Mouse (Mus musculus): ENCODE data around the gene Atxn2.
"Not testable (repeated sequence)": the region's sequence is repeated elsewhere in the genome, so short reads cannot be mapped to it uniquely, and the experiment has no call there.

Gene Atxn2

DNA sequence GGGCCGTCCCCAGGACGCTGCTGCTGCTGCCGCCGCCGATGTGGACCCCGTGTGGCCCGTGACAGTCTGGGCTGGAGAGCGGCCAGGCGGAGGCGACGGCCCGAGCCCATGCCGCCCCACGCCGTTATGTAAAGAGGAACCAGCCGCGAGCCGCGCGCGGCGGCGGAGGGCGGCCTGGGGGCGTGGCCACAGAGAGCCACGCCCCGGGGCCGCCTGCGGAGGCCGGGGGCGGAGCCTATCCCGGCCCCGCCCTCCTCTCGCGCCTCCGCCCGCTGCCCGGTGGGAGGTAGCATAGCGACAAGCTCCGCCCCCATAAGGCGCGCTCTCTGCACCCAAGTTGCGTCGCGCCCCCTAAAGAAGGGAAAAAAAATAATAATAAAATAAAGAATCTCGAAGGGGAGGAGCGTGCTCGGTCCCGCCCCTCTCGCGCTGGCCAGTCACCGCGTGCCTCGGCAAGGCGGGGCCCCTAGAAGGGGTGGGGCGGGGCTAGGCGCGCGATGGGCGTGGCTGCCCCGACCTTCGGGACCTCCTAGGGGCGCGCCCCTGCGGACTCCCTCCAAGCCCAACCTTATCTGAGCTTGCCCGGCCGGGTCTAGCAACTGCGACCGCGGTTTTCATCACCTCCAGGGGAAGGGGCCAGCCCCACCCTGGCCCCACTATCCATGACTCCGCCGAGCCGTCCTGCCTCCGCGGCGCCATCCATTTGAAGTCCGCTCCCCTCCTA lies 125.7 kb downstream of the Atxn2 start:
- peak; percentile 96 for DNase-seq

- DNase-seq: peak; percentile 72
Observed at GRCm38 (mm10) chr5:121837441-121838340, 126.6 kb downstream of the Atxn2 start, which contains the start of gene Sh2b3. TSS of gene Sh2b3 (minus strand) at chr5:121837646.

GRCm38 (mm10) chr5:121838341-121839127 lies 127.4 kb downstream of the Atxn2 start:
- DNase-seq: peak; percentile 85

DNA sequence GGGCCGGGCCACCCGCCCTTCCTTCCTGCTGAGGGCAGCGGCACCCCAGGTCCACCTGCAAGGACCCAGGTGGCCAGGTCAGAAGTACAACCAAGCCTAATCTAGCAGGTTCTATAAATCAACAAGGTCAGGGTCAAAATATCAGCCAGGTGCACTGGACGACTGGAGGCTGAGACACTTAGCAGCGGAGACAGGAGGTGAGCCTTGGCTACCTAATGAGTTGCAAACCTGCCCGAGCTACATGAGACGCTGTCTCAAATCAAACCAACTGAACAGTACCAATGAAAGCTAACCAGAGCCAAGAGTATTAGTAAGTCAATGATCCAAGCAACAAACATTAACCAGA lies 128.0 kb downstream of the Atxn2 start:
- no peak for DNase-seq

GRCm38 (mm10) chr5:121841516-121841915 lies 130.4 kb downstream of the Atxn2 start:
- no peak for DNase-seq

DNA sequence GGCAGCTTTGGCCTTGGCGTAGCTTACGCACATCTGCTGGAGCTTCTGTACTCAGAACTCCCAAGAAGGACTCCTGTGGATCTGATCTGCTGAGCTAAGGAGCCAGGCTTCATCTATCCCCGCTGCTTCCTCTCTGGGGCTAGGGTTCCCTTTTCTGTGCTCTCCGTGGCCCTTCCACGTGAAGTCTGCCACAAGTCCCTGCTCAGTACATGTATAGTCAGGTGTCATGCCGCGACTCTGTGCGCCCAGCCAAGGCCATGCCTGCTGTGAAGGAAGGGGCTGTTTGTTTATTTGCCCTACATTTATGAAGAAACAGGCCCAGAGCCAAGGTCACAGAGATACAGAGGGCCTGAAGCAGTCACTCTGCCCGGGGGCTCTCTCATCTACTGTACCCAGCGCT lies 130.8 kb downstream of the Atxn2 start:
- DNase-seq: no peak

DNA sequence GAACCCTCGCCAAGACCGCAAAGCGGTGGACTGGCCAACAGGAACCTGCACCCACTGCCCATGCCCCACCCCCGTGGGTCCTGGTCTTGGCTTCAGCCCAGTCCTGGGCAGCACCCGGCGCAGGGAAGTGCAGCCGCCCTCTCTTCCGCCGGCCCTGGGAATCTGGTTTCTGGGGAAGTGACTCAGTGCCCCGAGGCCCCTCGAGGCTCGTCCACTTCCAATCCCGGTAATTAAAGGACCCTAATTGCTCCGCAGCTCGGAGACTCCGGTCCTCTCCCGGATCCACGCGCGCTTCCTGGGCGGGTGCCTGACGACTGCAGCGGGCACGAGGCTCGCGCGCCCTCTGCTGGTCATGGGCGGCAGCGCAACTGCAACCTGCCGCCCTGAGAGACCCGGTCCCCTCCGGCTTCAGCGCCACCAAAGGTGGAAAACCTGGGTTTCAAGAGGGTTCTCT lies 131.6 kb downstream of the Atxn2 start:
- peak; percentile 89 for DNase-seq

DNA sequence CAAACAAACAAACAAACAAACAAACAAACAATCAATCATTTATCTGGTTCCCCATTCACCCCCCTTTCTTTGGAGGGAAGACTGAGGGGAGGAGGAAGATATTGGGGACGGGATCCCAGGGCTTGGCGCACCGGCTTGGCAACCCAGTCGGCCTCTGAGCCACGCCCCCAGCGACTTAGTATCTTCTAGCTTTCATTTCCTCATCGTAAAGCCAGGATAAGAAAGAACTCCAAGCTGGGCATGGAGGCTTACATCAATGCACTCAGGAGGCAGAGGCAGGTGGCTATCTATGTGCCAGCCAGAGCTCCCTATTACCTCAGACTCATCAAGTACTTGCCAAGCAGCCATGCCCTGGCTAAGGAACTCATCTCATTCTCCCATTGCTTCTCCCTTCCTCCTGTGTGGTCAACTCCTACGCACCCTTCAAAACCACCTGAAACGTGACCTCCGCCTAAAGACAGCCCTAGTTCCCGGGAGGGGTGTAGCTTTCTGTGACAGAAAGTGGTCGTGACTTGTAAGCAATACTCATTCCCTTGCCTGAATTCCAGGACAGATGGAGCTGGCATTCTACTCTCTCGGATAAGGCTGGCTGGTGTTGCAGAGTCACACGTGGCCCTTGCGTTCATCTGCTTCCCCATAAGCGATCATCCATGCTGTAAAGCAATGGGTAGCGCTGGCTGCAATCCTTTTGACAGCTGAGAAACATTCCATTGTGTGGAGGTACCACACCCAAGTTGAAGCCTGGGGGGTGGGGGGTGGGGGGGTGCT lies 132.2 kb downstream of the Atxn2 start:
- DNase-seq: peak; percentile 70

- DNase-seq: no peak
Observed at GRCm38 (mm10) chr5:121845361-121845760, 134.2 kb downstream of the Atxn2 start.

DNA sequence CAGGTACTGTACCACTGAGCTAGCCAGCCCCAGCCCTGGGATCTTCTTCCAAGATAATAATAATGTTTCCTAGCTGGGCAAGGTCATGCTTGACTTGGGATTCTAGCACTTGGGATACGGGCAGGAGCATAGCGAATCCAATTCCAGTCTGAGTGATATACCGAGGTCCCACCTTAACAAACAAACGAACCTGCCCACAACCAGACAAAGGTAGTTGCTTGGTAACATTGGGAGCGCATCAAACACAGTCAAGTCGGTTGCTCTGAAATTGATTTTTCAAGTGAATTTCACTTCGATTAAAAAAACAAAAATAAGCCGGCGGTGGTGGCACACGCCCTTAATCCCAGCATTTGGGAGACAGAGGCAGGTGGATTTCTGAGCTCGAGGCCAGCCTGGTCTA lies 135.2 kb downstream of the Atxn2 start:
- DNase-seq: no peak

GRCm38 (mm10) chr5:121847269-121847668 lies 136.1 kb downstream of the Atxn2 start:
- DNase-seq: not testable (repeated sequence)

GRCm38 (mm10) chr5:121848035-121848519 lies 136.9 kb downstream of the Atxn2 start:
- peak; percentile 72 for DNase-seq

DNA sequence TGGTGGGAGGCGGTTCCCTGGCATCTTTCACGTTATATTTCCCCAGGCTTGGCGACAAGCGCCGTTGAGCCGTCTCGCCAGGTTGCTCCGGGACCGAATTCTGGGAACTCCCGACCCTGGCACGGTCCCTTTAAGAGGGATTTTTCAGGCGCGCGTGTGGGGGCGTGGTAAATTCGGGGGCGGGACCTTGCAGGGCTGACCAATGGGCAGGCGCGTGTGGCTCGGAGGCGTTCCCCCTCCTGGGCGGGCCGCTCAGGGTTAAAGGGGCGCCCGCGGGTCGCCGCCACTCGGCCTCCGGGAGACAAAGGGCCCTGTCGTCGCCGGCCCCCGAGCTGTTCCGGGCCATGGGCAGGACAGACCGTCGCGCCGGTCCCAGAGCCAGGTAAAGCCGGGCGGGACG lies 137.6 kb downstream of the Atxn2 start, which contains the start of gene Pheta1:
Gene Pheta1, plus strand, starts transcription at position 242 of the 400 bp plus-strand sequence.
- DNase-seq: peak; percentile 95

GRCm38 (mm10) chr5:121849478-121850349 lies 138.6 kb downstream of the Atxn2 start:
- no peak for DNase-seq

DNA sequence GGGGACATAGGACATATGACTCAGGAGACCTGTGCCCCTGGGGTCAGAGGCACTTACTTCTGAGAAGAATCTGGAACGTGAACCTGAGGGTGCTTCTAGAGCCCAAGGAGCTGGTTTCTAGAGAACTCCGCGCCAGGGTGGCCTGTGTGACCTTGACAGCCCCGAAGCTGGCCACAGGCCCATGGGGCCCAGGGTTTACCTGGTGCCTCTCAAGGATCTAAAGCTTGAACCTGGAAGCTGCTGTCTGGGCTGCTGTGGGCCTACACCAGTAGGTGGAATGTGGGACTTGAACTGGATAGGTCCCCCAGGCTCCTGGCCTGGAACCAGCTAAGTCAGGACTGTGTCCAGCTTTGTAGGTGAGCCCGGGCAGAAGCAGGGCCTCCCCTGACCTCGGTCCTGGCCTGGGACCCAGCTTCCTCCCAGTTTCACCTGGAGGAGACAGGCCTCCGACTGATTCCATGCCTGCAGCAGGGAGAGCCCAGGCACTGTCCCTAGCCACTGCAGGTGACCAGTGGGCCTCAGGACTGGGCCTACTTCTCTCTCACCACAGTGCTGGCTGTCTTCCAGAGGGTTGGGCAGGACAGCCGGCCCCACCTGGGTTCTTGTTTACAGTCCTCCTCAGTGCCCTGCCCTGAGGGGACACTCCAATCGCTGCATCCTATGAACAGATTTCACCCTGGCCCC lies 142.4 kb downstream of the Atxn2 start:
- peak; percentile 95 for DNase-seq

- no peak for DNase-seq
Observed at GRCm38 (mm10) chr5:121854768-121855167, 143.6 kb downstream of the Atxn2 start.

DNA sequence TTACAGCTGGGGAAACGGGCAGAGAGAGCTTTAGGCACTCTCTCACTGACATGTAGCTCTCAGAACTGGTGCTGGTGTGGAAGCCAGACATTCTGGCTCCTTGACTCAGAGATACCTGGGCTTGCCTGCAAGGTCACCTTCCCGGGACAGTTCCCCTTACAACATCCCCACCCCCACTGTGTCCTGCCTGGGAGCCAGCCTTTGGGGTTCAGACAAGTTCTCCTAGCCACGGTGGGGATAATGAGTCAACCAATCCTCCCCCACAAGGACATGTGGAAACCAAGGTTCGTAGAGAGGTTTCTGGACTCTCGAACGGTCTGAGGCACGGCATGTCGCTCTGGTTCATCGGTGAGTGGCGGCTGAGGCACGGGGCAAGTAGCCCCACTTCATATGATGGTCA lies 145.6 kb downstream of the Atxn2 start:
- DNase-seq: no peak

DNA sequence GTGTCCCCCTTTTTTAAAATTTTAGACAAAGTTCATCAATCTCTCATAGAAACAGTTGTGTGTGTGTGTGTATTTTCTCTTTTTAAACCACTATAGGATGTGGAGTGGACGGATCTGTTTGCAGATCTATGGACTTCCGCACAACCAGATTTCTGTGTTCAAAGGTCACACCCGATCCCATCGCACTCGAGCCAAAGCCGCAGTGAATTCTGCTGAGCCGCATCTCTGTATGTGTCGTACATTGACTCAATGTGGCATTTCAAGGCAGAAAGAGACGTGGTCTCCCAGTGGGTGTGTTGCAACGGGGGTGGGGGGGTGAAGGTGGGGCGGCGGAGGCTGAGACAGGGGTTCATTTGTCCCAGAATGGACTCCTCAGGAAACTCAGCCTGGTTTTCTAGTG lies 147.3 kb downstream of the Atxn2 start:
- DNase-seq: no peak

- DNase-seq: no peak
Observed at GRCm38 (mm10) chr5:121861964-121862363, 150.8 kb downstream of the Atxn2 start.

- DNase-seq: no peak
Observed at GRCm38 (mm10) chr5:121864330-121864729, 153.2 kb downstream of the Atxn2 start.

Measured in lung, postnatal 36 days (tissue).